Mouse (Mus musculus) embryonic stem cell, embryonic (primary cell): ENCODE data around the gene Cnnm1.

Experiments used
- CTCF ChIA-PET, 4 experiments: fragments of 300-600 bp in 2 of 4; fragments of 350-600 bp in 2 of 4; sonication (Branson Sonifier 250); formaldehyde crosslinking; loops; one replicate each; lab custom pipeline; 2022; ENCODE audit warnings: inconsistent platforms in 2 of 4; lab: Charles Lee
- POLR2A ChIA-PET, 4 experiments: fragments of 300-600 bp in 2 of 4; fragments of 350-600 bp in 2 of 4; sonication (Branson Sonifier 250); formaldehyde crosslinking; loops; one replicate each; lab custom pipeline; 2022; ENCODE audit warnings: antibody characterized with exemption in 4 of 4, inconsistent platforms in 1 of 4; lab: Charles Lee

Cnnm1 gene

DNA sequence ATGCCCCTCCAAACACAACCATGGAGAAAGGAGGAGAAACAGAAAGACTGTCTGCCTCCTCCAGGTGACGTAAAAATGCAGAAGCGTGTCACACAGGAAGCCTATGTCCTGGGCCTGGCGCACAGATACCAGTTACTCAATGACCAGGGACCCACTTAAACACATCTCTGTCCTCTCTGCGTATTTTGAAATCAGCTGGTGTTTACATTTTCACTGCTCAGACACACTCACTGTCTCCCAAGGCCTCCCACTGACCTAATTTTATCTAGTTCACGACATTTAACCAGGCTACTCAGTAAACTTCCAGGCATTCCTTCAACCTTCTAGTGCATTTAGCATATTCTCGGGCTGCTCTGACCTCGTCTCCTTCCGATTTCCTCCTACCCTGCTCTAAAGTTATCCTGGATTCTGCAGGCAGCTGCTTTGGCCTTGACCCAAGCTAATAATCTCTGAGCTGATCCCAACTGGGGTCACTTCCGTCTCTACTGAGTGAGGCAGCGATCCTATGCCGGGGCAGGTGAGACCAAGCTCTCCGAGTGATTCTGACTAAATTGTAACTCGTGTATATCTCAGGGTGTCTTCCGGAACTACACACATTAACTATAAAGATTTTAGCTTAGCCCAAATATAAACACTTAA, 76.3 kb downstream of the Cnnm1 start:
- ChIA-PET CTCF (interaction anchor here in 2 of 4 experiments (0.6 to 2.4 kb wide), 3 partner anchors 14 to 105 kb away, joined by 3 to 8 read pairs (median 5); no protein-coding TSS in a partner anchor), POLR2A (interaction anchor here (0.8 to 4.6 kb wide), 21 partner anchors 7 to 159 kb away, joined by 3 to 29 read pairs (median 5); partner anchors contain the start of genes Got1 (in 3 of the 4) and Slc25a28 (in 1 of the 4))

DNA sequence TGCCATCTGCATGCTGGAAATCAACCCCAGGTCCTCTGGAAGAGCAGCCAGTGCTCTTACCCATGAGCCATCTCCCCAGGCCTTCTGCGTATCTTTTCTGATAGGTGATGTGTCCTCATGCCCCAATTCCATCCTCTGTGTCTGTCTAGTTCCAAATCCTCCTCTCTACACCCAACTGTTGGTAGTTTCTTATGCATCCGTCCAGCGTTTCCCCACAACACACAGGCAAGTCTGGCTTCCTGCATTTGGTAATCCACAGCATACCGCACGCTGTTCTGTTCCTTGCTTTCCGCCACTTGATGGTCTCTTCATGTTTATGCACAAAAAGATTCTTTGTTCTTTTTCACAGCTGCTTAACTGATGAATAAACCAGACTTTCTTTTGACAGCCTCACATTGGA, 77.1 kb downstream of the Cnnm1 start:
- CTCF ChIA-PET, result interaction anchor here in 2 of 4 experiments (0.6 to 2.4 kb wide), 3 partner anchors 13 to 106 kb away, joined by 3 to 8 read pairs (median 5); no protein-coding TSS in a partner anchor
- POLR2A ChIA-PET, result interaction anchor here in 3 of 4 experiments (1.0 to 3.3 kb wide), 9 partner anchors 8 to 158 kb away, joined by 3 to 21 read pairs (median 4); partner anchors contain the start of gene Slc25a28 (in 1 of the 3)

DNA sequence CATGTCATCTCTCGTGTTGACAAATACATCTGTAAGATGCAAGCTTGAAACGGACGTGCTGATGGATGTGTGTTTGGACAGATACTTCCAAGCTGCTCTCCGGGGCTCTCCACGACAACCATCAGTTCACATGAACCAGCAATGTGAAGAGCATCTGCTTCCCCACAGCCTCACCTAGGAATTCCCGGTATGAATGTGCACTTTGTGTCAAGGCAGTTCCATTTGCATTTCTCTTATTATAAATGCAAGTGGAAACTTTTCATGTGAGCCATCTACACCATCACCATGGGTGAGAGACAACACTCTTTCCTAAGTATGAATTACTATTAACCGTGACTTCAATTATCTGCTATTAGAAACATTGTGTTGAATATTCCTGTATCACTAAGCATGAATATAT, 77.6 kb downstream of the Cnnm1 start:
- ChIA-PET CTCF (interaction anchor here in 1 of 4 experiments (1.1 kb wide), 1 partner anchor 12 kb away, joined by 3 read pairs; no protein-coding TSS in a partner anchor), POLR2A (interaction anchor here in 2 of 4 experiments (1.4 to 3.3 kb wide), 4 partner anchors 8 to 19 kb away, joined by 4 to 21 read pairs (median 8); no protein-coding TSS in a partner anchor)

GRCm38 (mm10) chr19:43518261-43518660, 78.0 kb downstream of the Cnnm1 start:
- CTCF ChIA-PET, result no interaction called here
- POLR2A ChIA-PET, result interaction anchor here in 2 of 4 experiments (1.4 to 3.3 kb wide), 4 partner anchors 12 to 19 kb away, joined by 4 to 21 read pairs (median 8); no protein-coding TSS in a partner anchor

GRCm38 (mm10) chr19:43519226-43519625, 79.0 kb downstream of the Cnnm1 start:
- CTCF ChIA-PET, result interaction anchor here in 1 of 4 experiments (0.9 kb wide), 1 partner anchor 11 kb away, joined by 3 read pairs; no protein-coding TSS in a partner anchor
- POLR2A ChIA-PET, result interaction anchor here in 3 of 4 experiments (1.4 to 4.1 kb wide), 7 partner anchors 8 to 156 kb away, joined by 4 to 57 read pairs (median 16); partner anchors contain the start of gene Slc25a28 (in 1 of the 3)

DNA sequence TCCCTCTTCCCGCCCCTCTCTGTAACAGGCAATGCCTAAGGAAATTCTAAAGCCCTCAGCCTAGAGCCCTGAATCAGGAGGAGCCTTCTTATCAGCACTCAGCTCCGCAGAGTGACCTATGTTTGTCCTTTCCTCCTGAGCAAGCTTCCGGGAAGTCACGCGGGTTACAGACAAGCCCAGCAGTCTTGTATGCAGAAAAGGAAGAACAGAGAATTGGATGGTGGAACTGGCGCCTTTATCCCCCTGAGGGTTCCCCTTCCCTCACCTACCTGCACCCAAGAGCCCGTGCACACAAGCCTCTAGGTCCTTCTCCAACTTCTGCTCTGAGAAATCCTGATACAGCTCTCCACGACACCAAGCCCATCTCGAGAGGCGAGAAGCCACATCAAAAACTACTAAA, 80.2 kb downstream of the Cnnm1 start:
- POLR2A ChIA-PET, result interaction anchor here (0.6 to 4.1 kb wide), 25 partner anchors 8 to 1880 kb away, joined by 3 to 57 read pairs (median 7); partner anchors contain the start of gene Slc25a28 (in 3 of the 4)
- CTCF ChIA-PET, result interaction anchor here (0.6 to 1.9 kb wide), 9 partner anchors 10 to 537 kb away, joined by 3 to 10 read pairs (median 4); no protein-coding TSS in a partner anchor

DNA sequence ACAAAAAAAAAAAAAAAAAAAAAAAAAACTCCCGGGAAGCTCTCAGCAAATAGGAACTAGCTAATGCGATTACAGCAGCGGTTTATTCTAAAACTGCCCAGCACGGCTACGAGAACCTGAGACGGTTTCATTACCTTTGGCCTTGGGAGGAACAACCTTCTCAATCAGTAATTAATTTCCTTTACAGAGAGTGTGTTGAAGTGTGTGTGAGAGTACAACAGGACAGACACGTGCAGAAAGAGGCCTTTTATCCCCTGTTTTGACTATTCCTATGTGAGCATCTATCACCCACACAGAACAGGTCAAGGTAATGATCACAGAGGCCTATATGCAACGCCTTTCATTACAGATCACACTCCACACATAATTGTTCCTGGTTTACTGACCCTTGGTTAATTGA, 81.1 kb downstream of the Cnnm1 start:
- ChIA-PET POLR2A (interaction anchor here (0.5 to 4.1 kb wide), 23 partner anchors 8 to 451 kb away, joined by 3 to 57 read pairs (median 9); partner anchors contain the start of genes Slc25a28 (in 3 of the 4), Cox15 (in 1 of the 4) and Cutc (in 1 of the 4)), CTCF (interaction anchor here in 3 of 4 experiments (0.6 to 1.9 kb wide), 7 partner anchors 9 to 1200 kb away, joined by 3 to 11 read pairs (median 4); no protein-coding TSS in a partner anchor)

GRCm38 (mm10) chr19:43521996-43522395, 81.8 kb downstream of the Cnnm1 start:
- POLR2A ChIA-PET, result interaction anchor here in 2 of 4 experiments (0.8 to 4.1 kb wide), 10 partner anchors 11 to 153 kb away, joined by 3 to 57 read pairs (median 18); partner anchors contain the start of gene Slc25a28 (in 2 of the 2)
- CTCF ChIA-PET, result interaction anchor here in 1 of 4 experiments (1.9 kb wide), 1 partner anchor 9 kb away, joined by 8 read pairs; no protein-coding TSS in a partner anchor

DNA sequence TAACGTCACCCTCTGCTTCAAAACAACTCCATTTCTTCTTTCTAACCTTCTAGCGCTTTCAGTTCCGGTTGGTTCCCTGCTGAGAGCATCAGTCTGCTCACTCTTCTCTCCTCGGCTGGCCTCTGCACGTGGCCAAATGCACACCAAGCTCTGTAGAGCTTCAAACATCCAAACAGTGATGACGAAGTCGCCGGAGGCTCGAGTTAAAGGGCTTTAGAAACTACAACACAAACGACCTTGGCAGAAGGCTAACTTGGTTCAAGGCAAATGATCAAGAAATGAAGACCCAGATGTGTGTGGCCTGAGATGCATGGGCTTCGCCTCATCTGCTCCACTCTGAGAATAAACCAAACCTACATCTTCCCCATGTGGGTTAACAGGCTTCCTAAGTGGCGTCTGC, 83.3 kb downstream of the Cnnm1 start:
- ChIA-PET CTCF (interaction anchor here in 2 of 4 experiments (0.9 to 1.8 kb wide), 8 partner anchors 28 to 230 kb away, joined by 3 to 19 read pairs (median 3); partner anchors contain the start of genes Cox15 (in 1 of the 2) and Cutc (in 1 of the 2)), POLR2A (interaction anchor here (0.8 to 5.1 kb wide), 39 partner anchors 8 to 1236 kb away, joined by 3 to 45 read pairs (median 4); partner anchors contain the start of genes Slc25a28 (in 3 of the 4), Cnnm1 (in 2 of the 4), Nkx2-3 (in 2 of the 4) and Cox15 (in 1 of the 4))

- ChIA-PET POLR2A (interaction anchor here (0.6 to 5.1 kb wide), 56 partner anchors 9 to 1236 kb away, joined by 3 to 45 read pairs (median 4); partner anchors contain the start of genes Slc25a28 (in 3 of the 4), Cnnm1 (in 2 of the 4), Nkx2-3 (in 2 of the 4) and Cox15 (in 1 of the 4)), CTCF (interaction anchor here in 3 of 4 experiments (0.7 to 1.8 kb wide), 14 partner anchors 22 to 1208 kb away, joined by 3 to 19 read pairs (median 3); partner anchors contain the start of genes Cox15 (in 1 of the 3), Cutc (in 1 of the 3) and Slc25a28 (in 1 of the 3))
Measured at GRCm38 (mm10) chr19:43524187-43525103, 84.2 kb downstream of the Cnnm1 start, which contains the start of gene Got1. TSS of gene Got1 (minus strand) at chr19:43524605.

- CTCF ChIA-PET, result interaction anchor here in 3 of 4 experiments (0.9 to 3.0 kb wide), 6 partner anchors 26 to 150 kb away, joined by 3 to 19 read pairs (median 6); partner anchors contain the start of gene Slc25a28 (in 1 of the 3)
- POLR2A ChIA-PET, result interaction anchor here in 3 of 4 experiments (0.9 to 5.1 kb wide), 18 partner anchors 8 to 150 kb away, joined by 3 to 45 read pairs (median 12); partner anchors contain the start of genes Slc25a28 (in 2 of the 3) and Nkx2-3 (in 1 of the 3)
Measured at GRCm38 (mm10) chr19:43525104-43525482, 84.9 kb downstream of the Cnnm1 start.

GRCm38 (mm10) chr19:43525566-43525965, 85.3 kb downstream of the Cnnm1 start:
- POLR2A ChIA-PET, result interaction anchor here in 3 of 4 experiments (0.9 to 5.1 kb wide), 12 partner anchors 9 to 150 kb away, joined by 3 to 42 read pairs (median 23); partner anchors contain the start of gene Slc25a28 (in 2 of the 3)
- CTCF ChIA-PET, result interaction anchor here in 2 of 4 experiments (1.4 to 3.0 kb wide), 2 partner anchors 27 to 127 kb away, joined by 3 to 10 read pairs; no protein-coding TSS in a partner anchor

DNA sequence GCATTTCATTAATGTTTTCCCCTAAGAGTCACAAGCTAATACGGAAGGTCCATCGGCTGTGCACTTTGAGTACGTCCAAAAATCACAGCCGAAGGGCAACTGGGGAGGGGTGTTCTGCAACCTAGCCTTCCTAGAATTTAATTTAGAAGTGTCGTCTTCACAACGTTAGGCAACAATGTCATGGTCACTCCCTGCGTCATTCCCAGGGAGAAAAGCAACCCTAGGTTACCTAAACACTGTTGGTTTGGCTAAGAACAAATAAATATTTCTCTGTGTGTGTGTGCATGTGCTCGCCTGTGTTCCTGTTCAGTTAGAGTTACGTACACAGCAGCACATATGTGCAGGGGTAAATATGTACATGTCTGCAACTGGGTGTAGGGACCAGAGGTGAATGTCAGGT, 85.8 kb downstream of the Cnnm1 start:
- POLR2A ChIA-PET, result interaction anchor here in 2 of 4 experiments (0.9 to 5.1 kb wide), 10 partner anchors 9 to 149 kb away, joined by 3 to 39 read pairs (median 9); partner anchors contain the start of gene Slc25a28 (in 1 of the 2)
- CTCF ChIA-PET, result interaction anchor here in 3 of 4 experiments (0.6 to 3.0 kb wide), 8 partner anchors 21 to 127 kb away, joined by 3 to 11 read pairs (median 4); no protein-coding TSS in a partner anchor

- CTCF ChIA-PET, result interaction anchor here (0.6 to 3.0 kb wide), 27 partner anchors 14 to 265 kb away, joined by 3 to 15 read pairs (median 4); no protein-coding TSS in a partner anchor
Measured at GRCm38 (mm10) chr19:43527131-43527530, 86.9 kb downstream of the Cnnm1 start.

DNA sequence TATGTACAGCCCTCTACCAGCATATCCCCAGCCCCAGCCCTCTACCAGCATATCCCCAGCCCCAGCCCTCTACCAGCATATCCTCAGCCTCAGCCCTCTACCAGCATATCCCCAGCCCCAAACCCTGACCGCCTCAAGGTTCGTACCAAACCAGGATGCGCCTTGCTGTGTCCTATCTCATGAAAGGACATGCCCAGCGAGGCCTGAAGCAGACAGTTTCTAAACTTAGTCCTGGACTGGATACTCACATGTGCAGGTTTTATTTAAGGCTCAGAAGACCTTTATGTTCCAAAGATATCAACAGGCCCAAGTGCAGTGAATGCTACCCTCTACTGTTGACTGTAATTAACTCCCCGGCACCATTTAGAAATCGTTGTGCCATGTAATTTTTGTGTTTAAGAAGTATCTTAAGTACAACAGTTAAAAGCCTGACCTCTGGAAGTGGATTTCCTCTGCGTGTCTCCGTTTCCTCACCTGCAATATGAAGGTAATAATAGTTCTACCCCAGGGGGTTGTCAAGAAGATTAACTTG, 87.9 kb downstream of the Cnnm1 start:
- CTCF ChIA-PET, result interaction anchor here (0.6 to 3.0 kb wide), 10 partner anchors 23 to 652 kb away, joined by 3 to 15 read pairs (median 5); no protein-coding TSS in a partner anchor
- POLR2A ChIA-PET, result interaction anchor here in 3 of 4 experiments (0.8 to 5.1 kb wide), 12 partner anchors 12 to 147 kb away, joined by 3 to 39 read pairs (median 4); partner anchors contain the start of gene Slc25a28 (in 1 of the 3)

More at GRCm38 (mm10) chr19:43527131-43527530, 86.9 kb downstream of the Cnnm1 start:
- POLR2A ChIA-PET, result interaction anchor here in 3 of 4 experiments (0.6 to 5.1 kb wide), 20 partner anchors 11 to 1423 kb away, joined by 3 to 39 read pairs (median 4); partner anchors contain the start of gene Slc25a28 (in 1 of the 3)
